Mouse (Mus musculus) thymus, postnatal 4 days (tissue): ENCODE data around the gene Pogk.

Source experiments
- DNase-seq: peaks from one replicate; pipeline ENCODE4 v3.0.0; 2021

Gene Pogk

DNA sequence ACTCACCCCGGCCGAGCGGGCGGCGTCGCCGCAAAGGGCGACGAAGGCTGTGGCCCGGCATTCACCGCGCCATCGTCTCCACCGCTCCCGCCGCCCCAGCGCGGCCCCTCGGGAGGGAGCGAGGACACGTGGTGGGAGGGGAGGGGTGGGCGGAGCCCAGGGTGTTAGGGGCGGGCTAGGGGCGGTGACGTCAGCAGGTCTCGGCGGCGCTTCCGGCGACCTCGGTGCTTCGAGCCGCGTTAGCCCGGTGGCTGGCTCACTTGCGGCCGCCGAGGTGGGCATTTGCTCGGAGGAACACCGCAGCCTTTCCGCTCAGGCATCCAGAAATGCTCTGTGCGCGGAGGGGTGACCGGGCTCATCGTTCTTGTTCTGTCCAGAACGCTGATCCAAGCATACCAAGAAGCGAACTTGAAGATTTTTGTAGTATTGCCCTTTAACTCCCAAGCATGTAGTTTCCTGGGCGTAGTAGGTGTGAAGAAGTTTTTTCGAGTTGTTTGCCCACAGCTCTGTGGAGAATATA, at the start of gene Pogk:
Gene Pogk (minus strand): TSS at position 163 of the 520 bp plus-strand sequence.
- peak; percentile 92 for DNase-seq

- DNase-seq: no peak
Observed at GRCm38 (mm10) chr1:166441992-166442391, 32.3 kb upstream of the Pogk start.

DNA sequence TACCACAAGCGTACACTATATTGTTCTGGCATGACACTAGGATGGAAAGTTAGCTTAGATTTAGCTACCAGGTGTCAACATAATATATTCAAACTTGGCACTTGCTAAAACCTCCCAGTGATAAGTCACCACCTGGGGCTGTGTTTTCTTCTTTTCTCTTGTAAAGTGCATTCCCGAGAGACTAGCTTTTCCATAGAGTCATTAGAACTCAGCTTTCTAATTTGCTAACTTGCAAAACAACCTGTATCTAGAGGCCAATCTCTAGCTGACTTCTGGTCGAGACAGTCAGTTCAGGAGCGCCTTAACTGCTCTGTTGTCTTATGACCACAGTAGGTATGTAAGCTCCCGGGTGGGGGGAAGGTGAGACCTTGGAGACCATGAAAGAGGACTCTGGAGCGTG, 29.8 kb upstream of the Pogk start:
- no peak for DNase-seq

- DNase-seq: no peak
Observed at GRCm38 (mm10) chr1:166429809-166430431, 20.3 kb upstream of the Pogk start.

GRCm38 (mm10) chr1:166429053-166429452, 19.4 kb upstream of the Pogk start:
- no peak for DNase-seq

GRCm38 (mm10) chr1:166412266-166412665, 2.6 kb upstream of the Pogk start:
- no peak for DNase-seq

GRCm38 (mm10) chr1:166411541-166411940, 1.9 kb upstream of the Pogk start:
- DNase-seq: no peak

- no peak for DNase-seq
Observed at GRCm38 (mm10) chr1:166409177-166409700, 424 bp downstream of the Pogk start.

DNA sequence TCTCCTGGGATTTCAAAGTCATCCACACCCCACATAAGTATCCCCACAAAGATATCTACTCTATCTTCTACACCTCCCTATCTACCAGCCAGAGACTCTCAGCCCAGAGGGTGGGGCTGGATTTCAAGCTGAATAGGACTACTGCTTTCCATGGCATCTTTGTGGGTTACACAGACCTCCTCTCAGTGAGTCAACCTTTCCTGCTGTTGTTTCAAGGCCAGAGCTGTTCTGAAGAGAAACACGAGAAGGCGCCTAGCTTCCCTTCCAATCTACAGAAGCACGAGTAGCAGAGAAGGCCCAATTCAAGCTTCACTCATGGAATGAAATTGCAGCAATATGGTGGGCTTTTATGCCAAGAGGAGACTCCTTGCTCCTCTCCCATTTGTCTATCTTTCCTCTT, 5.8 kb downstream of the Pogk start:
- no peak for DNase-seq

GRCm38 (mm10) chr1:166402003-166402402, 7.7 kb downstream of the Pogk start:
- DNase-seq: no peak

GRCm38 (mm10) chr1:166401455-166401854, 8.2 kb downstream of the Pogk start:
- DNase-seq: no peak

DNA sequence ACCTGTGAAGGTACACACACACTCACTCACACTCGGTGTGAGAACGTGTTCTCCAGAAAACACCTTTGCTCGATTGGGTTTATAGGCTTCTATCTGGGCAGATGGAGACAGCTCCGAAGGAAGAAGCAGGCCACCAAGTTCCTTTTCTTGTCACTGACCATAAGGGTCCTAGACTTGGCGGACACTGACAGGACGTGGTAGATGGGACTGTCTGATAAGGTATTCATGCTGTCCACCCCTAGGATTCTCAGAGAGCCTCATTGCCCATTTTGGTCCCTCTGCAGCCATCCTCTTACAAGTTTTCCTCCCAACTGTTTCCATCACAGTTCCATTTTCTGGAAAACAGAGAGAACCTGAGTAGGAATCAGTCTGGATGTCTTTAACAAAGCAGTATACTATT, 13.3 kb downstream of the Pogk start:
- DNase-seq: no peak

GRCm38 (mm10) chr1:166395661-166396060, 14.0 kb downstream of the Pogk start:
- no peak for DNase-seq

GRCm38 (mm10) chr1:166394770-166395169, 14.9 kb downstream of the Pogk start:
- DNase-seq: no peak

GRCm38 (mm10) chr1:166391671-166392070, 18.0 kb downstream of the Pogk start:
- DNase-seq: no peak

DNA sequence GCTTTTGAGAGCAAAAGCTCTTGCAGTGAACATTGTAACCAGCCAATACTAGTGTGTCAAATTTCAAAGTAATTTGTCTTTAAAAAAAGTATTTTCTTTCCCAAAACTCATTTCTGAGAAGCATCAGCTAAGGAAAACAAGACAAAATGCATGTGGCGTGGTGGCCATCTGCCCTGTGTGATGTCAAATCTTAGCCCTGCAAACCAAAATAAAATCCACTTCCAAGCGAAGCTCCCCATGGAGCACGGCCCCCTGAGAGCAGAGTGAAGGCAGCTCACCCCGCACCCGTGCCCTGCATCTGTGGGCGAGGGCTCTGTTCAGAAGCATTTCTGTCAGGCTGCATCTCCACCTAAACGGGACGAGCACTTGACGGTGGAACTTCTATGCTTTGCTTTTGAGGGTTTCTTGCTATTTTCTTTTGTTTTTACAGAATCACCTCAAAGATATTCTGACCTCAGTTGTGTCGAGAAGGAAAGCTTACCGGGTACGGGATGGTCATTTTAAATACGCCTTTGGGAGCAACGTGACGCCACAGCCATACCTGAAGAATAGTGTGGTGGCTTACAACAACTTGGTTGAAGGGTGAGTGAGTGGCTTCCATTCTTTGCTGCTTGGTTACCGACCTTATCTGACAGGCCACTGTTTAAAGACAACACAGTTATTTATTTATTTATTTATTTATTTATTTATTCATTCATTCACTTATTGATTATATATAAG, 20.1 kb downstream of the Pogk start:
- DNase-seq: no peak

GRCm38 (mm10) chr1:166388511-166388910, 21.2 kb downstream of the Pogk start:
- DNase-seq: no peak

DNA sequence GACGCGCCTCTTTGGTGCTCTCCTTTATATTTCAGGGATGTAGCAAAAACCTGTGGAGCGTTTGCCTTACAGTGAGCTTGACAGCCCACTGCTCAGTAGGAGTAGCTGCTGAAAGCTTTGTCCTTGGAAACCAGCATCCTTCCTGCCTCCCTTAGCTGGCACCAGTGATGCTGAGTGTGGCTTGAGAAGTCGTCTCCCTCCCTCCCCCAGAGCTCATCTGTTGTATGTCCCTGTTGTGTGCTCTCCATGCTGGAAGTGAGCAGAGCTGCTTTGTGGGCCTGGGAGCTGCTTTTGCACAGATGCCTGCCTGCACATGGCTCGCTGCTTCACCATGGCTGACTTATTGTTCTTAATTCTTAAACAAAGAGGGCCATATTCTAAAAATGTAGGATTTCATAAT, 24.2 kb downstream of the Pogk start:
- DNase-seq: no peak

DNA sequence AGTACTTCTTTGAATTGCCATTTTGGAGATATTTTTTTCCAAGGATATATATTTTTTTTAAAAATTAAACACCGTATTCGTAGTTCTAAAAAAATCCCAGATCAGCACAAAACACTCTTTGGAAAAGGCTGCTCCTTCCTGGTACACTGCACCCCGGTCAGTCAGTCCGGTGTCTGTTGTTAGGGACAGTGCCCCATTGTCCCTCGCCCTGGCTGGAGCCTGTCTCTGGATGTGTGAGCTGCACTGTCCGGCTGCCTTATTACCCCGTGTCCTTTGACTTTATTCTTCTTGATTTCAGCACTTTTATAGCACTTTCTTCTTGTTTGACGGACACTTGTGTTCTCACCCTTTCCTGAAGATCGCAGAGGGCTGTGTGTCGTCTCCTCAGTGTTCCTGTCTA, 25.0 kb downstream of the Pogk start:
- no peak for DNase-seq

DNA sequence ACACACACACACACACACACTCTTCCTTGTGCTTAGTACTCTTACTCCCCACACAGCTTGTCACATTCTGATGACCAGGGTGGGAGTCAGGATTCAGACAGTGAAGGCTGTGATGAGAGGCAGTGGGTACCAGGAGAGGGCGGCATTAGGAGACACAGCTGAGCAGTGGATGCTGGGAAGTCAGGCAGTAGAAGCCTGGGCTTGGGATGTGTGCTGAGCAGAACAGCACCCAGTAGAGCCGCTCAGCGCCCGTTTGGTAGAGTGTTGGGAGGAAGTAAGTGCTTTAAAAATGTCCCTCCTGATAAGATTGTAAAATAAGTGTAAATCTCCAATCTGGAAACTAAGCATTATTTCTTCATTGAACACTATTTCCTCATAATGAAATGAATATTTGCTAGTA, 27.0 kb downstream of the Pogk start:
- no peak for DNase-seq

DNA sequence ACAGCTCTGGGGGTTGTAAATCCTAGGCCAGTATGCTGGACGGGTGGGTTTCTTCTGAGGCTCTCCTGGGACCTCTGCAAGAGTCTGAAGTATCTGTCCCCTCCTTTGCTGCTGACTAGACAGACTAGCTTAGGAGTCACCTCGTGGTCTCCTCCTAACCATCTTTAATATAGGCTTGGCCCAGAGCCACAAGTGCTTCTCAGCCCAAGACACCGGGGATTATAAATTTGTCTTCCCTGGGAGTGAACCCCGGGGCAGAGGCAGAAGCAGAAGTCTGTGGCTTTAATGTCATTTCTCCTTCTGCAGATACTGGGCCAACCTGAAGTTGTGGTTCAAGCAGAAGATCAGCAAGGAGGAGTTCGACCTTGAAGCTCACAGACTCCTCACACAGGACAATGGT, 27.8 kb downstream of the Pogk start:
- no peak for DNase-seq

GRCm38 (mm10) chr1:166381336-166381735, 28.3 kb downstream of the Pogk start:
- no peak for DNase-seq

DNA sequence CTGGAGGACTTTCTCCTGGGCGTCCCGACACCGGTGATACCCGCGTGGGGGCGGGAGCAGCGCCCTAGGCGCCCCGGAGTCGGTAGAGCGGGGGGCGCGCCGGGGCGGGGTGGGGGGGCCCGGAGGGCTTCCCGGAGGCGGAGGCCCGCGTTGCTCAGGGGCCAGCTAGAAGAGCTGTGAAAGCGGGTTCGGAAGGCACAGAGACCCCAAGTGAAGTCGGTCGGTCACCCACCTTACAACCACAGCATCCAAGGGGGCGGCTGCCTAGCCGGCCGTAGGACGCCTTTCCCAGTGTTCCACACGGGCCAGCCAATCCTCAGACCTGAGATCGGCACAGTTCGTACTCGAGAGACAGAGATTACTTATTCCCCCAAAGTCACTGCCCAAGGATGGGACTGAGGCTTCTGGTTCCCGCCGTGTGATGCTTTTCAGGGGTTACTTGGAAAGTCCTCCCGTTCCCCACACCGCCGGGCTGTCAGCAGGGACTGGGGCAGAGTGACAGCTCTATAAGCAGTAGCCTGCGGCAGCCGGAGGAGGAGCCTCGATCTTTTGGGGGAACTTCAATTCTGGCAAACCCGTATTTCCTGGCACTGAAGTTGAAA, 29.9 kb downstream of the Pogk start:
- DNase-seq: peak; percentile 78
